Mouse (Mus musculus) forelimb bud, embryonic 11.5 days (tissue): ENCODE measurements at regions not wholly inside any gene's neighbourhood (a gene's known extent, or its start where the extent isn't known, plus 50 kb on each side); places are given as distances from the start of the nearest gene placed in this dataset.

ENCODE experiments used
- DNase-seq: peaks from one replicate; pipeline ENCODE4 v3.0.0-alpha.2; 2012; ENCODE audit warnings: low read depth, low spot score

DNA sequence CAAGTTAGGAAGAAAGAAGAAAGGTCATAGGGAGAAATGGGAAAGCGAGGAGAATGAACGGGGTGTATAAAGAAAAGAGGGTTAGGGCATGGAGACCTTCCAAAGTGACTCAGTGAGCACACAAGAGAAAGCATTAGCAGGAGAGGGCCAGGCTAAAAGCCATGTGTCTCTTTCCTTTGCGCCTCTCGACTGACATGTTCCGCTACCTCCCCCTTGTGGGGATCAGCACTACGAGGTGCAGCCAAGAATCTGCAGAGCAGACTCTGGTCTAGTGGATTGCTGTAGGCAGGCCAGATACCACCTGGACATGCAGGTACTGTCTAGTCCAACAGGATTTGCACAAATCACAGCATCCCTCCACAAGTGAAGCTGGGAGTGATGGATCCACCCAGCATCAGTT is 54.0 kb downstream of the Kcna5 start:
- no peak for DNase-seq

GRCm38 (mm10) chr6:126477506-126477905 is 57.7 kb downstream of the Kcna5 start:
- DNase-seq = no peak

- no peak for DNase-seq
These were observed 58.5 kb downstream of the Kcna5 start for GRCm38 (mm10) chr6:126476758-126477157.

- no peak for DNase-seq
These were observed 59.7 kb downstream of the Kcna5 start for GRCm38 (mm10) chr6:126475555-126475954.

- DNase-seq = no peak
These were observed 81.5 kb downstream of the Kcna5 start for GRCm38 (mm10) chr6:126453751-126454150.

- DNase-seq = no peak
These were observed 89.7 kb downstream of the Kcna5 start for GRCm38 (mm10) chr6:126445519-126445918.

DNA sequence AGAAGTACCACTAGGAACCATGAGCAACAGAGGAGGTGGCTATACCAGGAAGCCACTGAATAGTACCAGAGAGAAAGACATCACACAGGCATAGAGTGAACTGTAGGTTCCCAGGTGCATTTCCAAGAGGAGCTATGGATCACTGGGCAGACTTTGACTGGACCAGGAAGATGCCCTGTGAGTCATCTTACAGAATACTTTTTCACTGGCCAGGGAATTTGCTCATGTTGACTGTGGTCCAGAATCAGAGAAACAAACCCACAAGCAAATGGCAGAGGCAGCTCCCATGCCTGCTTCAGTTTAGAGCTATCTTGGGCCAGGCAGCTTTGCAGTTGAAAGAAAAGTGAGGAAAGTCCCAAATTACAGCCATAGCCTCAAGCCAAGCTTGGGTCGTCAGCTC is 95.0 kb downstream of the Kcna5 start:
- DNase-seq = no peak

GRCm38 (mm10) chr6:126437976-126438736 is 97.1 kb downstream of the Kcna5 start:
- no peak for DNase-seq

DNA sequence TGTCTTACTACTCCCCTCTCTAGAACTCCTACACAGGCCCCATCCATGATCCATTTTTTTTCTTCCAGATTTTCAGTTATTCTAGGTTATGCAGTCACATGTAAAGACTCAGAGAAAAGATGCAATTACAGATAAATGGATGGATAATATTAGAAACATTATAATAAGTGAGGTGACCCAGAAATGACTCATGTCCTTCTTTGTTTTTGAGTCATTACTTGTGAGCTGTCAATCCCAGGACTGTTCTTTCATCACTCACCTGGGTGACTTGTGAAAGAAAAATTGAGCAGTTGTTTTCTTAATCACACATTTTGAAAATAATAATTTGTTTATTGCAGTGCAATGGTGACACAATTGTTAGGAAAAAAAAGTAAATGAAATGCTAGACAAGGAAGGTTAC is 108.0 kb downstream of the Kcna5 start:
- no peak for DNase-seq

GRCm38 (mm10) chr6:126405736-126406135 is 129.5 kb downstream of the Kcna5 start:
- peak; percentile 20 for DNase-seq

- DNase-seq = no peak
These were observed 130.7 kb downstream of the Kcna5 start for GRCm38 (mm10) chr6:126404331-126405070.

GRCm38 (mm10) chr6:126399595-126399994 is 135.6 kb downstream of the Kcna5 start:
- no peak for DNase-seq

GRCm38 (mm10) chr6:126398641-126399040 is 136.6 kb downstream of the Kcna5 start:
- no peak for DNase-seq

DNA sequence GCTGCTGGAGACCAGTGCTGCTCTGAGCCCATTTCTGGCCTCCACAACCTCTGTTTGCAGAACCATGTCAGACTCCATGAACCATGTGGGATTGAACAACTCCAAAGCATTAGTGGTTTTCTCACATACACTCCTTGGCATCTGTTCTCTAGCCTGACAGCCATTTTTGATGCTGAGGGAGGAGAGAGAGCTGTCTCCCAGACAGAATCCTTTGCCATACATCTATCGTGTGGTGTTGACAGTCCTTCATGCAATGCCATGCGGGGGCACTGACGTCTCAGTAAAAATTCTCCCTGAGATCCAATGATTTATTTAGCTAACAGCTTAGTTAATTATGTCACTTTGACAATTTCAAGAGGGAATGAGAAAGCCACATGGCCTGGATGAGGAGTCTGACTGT is 140.2 kb downstream of the Kcna5 start:
- DNase-seq = no peak

DNA sequence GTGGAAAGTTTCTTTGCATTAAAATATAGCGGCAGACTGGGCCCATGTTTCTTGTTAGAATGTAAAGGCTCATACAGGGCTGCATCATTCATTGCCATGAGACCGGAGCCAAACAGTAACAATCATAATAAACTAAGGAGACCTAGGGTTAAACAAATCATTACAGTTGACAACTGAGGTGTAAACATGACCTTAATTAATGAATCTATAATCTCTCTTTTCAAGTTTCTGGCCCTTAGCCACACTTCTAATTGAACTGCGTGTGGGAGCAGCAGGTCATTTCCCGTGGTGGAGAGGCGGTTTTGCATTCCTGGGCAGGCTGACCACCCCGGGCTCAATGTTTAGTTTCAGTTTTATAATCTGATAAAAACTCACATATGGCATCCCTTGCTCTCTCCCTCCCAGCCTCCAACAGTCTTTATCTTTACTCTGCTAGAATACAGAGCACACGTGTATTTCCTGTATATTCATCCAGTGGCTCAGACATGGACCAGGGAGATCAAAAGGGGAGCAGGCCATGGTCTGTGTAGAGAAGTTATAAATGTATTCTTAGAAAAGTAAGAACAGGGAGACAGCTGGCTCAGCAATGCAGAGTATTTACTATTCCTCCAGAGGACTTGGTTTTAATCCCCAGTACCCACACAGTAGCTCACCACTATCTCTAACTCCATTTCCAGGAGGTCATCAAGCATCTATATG is 141.0 kb downstream of the Kcna5 start:
- peak; percentile 28 for DNase-seq

DNA sequence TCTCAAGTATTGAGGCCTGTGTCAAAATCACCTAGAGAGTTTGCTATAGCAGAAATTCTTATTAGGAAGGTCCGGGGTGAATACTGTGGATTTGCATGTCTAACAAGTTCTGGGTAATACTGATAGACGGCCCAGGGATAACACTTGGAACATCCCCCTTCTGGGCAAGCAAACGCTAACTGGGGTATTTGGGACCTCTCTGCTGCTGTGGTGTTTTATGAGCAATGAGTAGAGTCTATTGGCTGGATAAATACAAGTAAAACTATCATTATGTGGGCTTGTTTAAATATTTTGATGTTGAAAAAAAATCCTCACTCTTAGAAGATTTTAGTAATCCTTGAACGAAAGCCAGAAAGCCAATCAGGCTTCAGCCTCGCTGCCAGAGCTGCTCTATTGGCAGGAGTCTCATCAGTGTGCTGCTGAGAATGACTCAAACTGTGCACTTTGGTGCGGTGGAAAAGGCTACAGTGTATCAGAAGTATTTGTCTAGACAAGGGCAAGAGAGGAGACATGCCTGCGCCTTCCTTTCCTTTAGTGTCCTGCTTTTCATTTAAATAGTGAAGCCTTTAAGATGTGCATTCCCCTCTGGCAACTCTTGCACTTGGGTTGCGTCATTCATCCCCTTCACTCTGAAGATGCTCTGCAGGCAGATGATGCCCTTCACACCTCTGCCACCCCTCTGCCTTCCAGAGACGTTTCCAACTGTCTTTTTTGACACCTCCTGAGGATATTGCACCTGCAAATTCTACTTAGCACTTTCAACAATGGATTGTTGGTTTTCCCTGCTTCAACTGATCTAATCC is 150.8 kb downstream of the Kcna5 start:
- DNase-seq = no peak

DNA sequence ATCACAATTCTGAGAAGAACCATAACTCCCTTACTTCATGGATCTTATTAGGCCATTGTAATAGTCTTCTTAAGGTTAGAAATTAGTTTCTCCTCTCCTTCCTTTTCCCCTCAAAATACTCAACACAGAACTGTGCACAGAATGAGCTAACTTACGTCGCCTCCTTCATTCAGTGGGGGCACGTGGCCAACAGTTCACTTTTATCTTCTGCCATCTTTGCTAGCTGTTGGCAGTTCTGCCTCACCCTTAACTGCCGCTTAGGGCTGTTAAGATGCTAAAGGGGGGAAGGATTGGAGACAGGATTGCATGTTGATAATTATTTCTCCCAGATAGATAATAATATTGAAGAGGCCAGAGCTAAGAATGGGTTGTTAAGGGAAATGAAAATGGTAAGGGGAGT is 158.0 kb downstream of the Kcna5 start:
- DNase-seq = no peak

DNA sequence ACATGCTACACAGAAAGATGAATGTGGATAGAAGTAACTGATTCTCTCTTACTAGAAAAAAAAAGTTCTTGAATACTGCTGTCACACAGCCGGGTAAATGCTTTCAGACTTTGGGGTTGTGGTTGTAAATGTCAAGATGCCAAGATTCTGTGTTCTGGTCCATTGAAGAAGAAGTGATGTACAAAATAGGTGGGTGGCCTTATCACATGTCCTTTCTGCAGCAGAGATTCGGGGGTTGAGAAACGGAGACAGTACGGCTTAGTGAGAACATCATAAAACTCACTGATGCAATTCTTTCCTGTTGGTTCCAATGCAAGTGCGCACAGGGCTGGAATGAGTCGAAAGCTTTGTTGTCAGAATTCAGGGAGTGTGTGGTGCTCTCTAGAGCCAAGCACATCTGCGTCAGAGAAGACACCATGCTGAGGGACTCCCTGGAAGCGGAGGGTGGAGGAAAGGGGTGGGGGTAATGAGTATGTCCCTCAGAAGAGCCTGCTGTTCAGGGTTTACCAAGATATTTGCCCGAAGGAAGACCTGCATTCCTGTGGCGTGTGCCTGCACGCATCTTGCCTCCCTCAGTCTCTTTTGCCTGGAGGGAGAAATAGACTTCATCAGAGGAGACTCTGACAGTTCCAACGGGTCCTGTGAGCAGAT is 160.1 kb downstream of the Kcna5 start:
- DNase-seq = peak; percentile 28

DNA sequence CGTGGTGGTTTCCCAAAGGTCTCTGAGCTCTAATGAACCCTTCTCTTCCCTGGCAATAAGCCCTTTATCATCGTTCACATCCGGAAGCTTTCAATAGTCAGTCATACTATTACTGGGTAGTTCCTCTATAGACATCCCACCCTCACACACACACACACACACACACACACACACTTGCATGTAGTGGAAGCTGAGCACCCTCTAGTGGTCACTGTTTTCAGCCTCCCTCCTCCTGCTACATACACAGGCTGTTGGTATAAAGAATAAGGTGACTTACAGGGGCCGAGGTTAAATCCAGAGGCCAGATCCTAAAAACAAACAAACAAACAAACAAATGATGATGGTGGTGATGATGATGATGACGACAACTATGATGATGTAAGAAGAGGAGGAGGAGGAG is 163.2 kb downstream of the Kcna5 start:
- DNase-seq = peak; percentile 54

DNA sequence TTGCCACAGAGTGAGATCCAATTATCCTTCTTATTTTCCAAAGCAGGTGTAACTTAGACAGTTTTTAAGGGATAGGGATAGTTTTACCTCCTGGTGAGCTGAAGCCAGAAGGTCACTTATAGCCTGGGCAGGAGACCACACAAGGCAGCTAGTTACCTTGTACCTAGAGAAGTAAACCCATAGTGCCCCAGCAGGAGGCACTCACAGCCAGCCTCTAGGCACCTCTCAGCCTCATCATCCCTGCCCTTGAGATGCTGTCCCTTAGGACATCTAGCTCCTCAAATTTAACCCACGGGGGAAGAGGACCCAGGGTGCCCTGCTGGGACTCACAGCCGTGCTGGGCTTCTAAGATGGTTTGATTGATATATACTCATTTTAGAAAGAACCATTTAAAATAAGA is 163.7 kb downstream of the Kcna5 start:
- DNase-seq = no peak

GRCm38 (mm10) chr6:126365495-126365894 is 169.7 kb downstream of the Kcna5 start:
- DNase-seq = no peak
